Mouse (Mus musculus) frontal cortex, adult (tissue): ENCODE measurements at regions not wholly inside any gene's neighbourhood (a gene's known extent, or its start where the extent isn't known, plus 50 kb on each side); places are given as distances from the start of the nearest gene placed in this dataset.
"Not testable (repeated sequence)": the region's sequence is repeated elsewhere in the genome, so short reads cannot be mapped to it uniquely, and the experiment has no call there.

Experiments used
- ATAC-seq: cut with Nextera tagmentation; 2 replicates; pipeline ENCODE4 v1.9.2; 2017; ENCODE audit warnings: mild to moderate bottlenecking, moderate library complexity, mixed read lengths; ENCODE audit not compliant: low TSS enrichment

GRCm38 (mm10) chr9:11206267-11206666, 301.7 kb upstream of the Cntn5 start:
- no peak for ATAC-seq

GRCm38 (mm10) chr9:11192183-11192582, 287.6 kb upstream of the Cntn5 start:
- ATAC-seq = no peak

- no peak for ATAC-seq
Measured at GRCm38 (mm10) chr9:11145799-11146198, 241.2 kb upstream of the Cntn5 start.

- ATAC-seq = no peak
Measured at GRCm38 (mm10) chr9:11126833-11127232, 222.3 kb upstream of the Cntn5 start.

GRCm38 (mm10) chr9:11119153-11119552, 214.6 kb upstream of the Cntn5 start:
- no peak for ATAC-seq

- not testable (repeated sequence) for ATAC-seq
Measured at GRCm38 (mm10) chr9:11107828-11108227, 203.3 kb upstream of the Cntn5 start.

- ATAC-seq = not testable (repeated sequence)
Measured at GRCm38 (mm10) chr9:11107212-11107611, 202.6 kb upstream of the Cntn5 start.

- ATAC-seq = no peak
Measured at GRCm38 (mm10) chr9:11106268-11106667, 201.7 kb upstream of the Cntn5 start.

GRCm38 (mm10) chr9:11103448-11103847, 198.9 kb upstream of the Cntn5 start:
- no peak for ATAC-seq

- no peak for ATAC-seq
Measured at GRCm38 (mm10) chr9:11092874-11093273, 188.3 kb upstream of the Cntn5 start.

GRCm38 (mm10) chr9:11067125-11067524, 162.6 kb upstream of the Cntn5 start:
- ATAC-seq = not testable (repeated sequence)

- no peak for ATAC-seq
Measured at GRCm38 (mm10) chr9:11062856-11063255, 158.3 kb upstream of the Cntn5 start.
